Mouse (Mus musculus): ENCODE data around the gene Mucl3. TPM values are rescaled to one million over a fixed set of nuclear protein-coding genes. Genes with fewer than 3 reads are reported as not detected.

The Mucl3 gene
- total RNA-seq, 2 experiments from 2014 or later = not detected

Other genes with a start within 250 kb of the Mucl3 start
- 76.1 and 91.9 TPM in 2 replicates for gene H2-Q6, start 218.8 kb downstream of the Mucl3 start, total RNA-seq (2014; fragmentation: Nextera tagmentation)
- gene H2-Q6, start 218.8 kb downstream of the Mucl3 start, total RNA-seq (2017) = 52.5 and 77.9 TPM in 2 replicates
- 135 and 179 TPM in 2 replicates for gene H2-Q7, start 204.5 kb downstream of the Mucl3 start, total RNA-seq (2014; fragmentation: Nextera tagmentation)
- 47.7 and 71.0 TPM in 2 replicates for gene H2-Q7, start 204.5 kb downstream of the Mucl3 start, total RNA-seq (2017)
- 0.98 and 2.2 TPM in 2 replicates for gene H2-Q10, start 173.6 kb downstream of the Mucl3 start, total RNA-seq (2014; fragmentation: Nextera tagmentation)
- 0.23 and 0.28 TPM in 2 replicates for gene H2-Q10, start 173.6 kb downstream of the Mucl3 start, total RNA-seq (2017)
- gene Pou5f1, start 137.7 kb downstream of the Mucl3 start, total RNA-seq (2014; fragmentation: Nextera tagmentation) = 0.50 TPM in 1 of 2 replicates, not detected in the other
- 0.38 TPM in 1 of 2 replicates, not detected in the other for gene Pou5f1, start 137.7 kb downstream of the Mucl3 start, total RNA-seq (2017)
- gene Tcf19, start 126.9 kb downstream of the Mucl3 start, total RNA-seq (2014; fragmentation: Nextera tagmentation) = 18.8 and 27.5 TPM in 2 replicates
- gene Tcf19, start 126.9 kb downstream of the Mucl3 start, total RNA-seq (2017) = 4.7 and 8.1 TPM in 2 replicates
- 9.3 and 24.6 TPM in 2 replicates for gene Cchcr1, start 126.6 kb downstream of the Mucl3 start, total RNA-seq (2014; fragmentation: Nextera tagmentation)
- 11.6 and 13.3 TPM in 2 replicates for gene Cchcr1, start 126.6 kb downstream of the Mucl3 start, total RNA-seq (2017)
- gene Psors1c2, start 110.5 kb downstream of the Mucl3 start, total RNA-seq (2014; fragmentation: Nextera tagmentation) = not detected in 2 replicates
- not detected in 2 replicates for gene Psors1c2, start 110.5 kb downstream of the Mucl3 start, total RNA-seq (2017)
- gene Cdsn, start 91.6 kb downstream of the Mucl3 start, total RNA-seq (2014; fragmentation: Nextera tagmentation) = not detected in 2 replicates
- gene Cdsn, start 91.6 kb downstream of the Mucl3 start, total RNA-seq (2017) = not detected in 2 replicates
- not detected in 2 replicates for gene 2300002M23Rik, start 76.2 kb downstream of the Mucl3 start, total RNA-seq (2014; fragmentation: Nextera tagmentation)
- gene 2300002M23Rik, start 76.2 kb downstream of the Mucl3 start, total RNA-seq (2017) = not detected in 2 replicates
- not detected in 2 replicates for gene Sfta2, start 42.1 kb downstream of the Mucl3 start, total RNA-seq (2014; fragmentation: Nextera tagmentation)
- not detected in 2 replicates for gene Sfta2, start 42.1 kb downstream of the Mucl3 start, total RNA-seq (2017)
- not detected in 2 replicates for gene Gm9573, start 17.1 kb downstream of the Mucl3 start, total RNA-seq (2014; fragmentation: Nextera tagmentation)
- not detected in 2 replicates for gene Gm9573, start 17.1 kb downstream of the Mucl3 start, total RNA-seq (2017)
- 32.5 and 44.2 TPM in 2 replicates for gene Vars2, start 23.9 kb upstream of the Mucl3 start, total RNA-seq (2014; fragmentation: Nextera tagmentation)
- 8.3 and 19.1 TPM in 2 replicates for gene Vars2, start 23.9 kb upstream of the Mucl3 start, total RNA-seq (2017)
- 30.3 and 52.4 TPM in 2 replicates for gene Gtf2h4, start 30.0 kb upstream of the Mucl3 start, total RNA-seq (2014; fragmentation: Nextera tagmentation)
- gene Gtf2h4, start 30.0 kb upstream of the Mucl3 start, total RNA-seq (2017) = 35.0 and 40.6 TPM in 2 replicates
- gene Ddr1, start 60.9 kb upstream of the Mucl3 start, total RNA-seq (2014; fragmentation: Nextera tagmentation) = not detected in 2 replicates
- gene Ddr1, start 60.9 kb upstream of the Mucl3 start, total RNA-seq (2017) = not detected in 2 replicates
- 9.4 and 18.1 TPM in 2 replicates for gene Ier3, start 178.0 kb upstream of the Mucl3 start, total RNA-seq (2014; fragmentation: Nextera tagmentation)
- gene Ier3, start 178.0 kb upstream of the Mucl3 start, total RNA-seq (2017) = 16.1 and 18.2 TPM in 2 replicates
- 68.3 and 99.7 TPM in 2 replicates for gene Flot1, start 179.5 kb upstream of the Mucl3 start, total RNA-seq (2014; fragmentation: Nextera tagmentation)
- gene Flot1, start 179.5 kb upstream of the Mucl3 start, total RNA-seq (2017) = 73.0 and 82.4 TPM in 2 replicates
- gene Tubb5, start 194.6 kb upstream of the Mucl3 start, total RNA-seq (2014; fragmentation: Nextera tagmentation) = 823 and 947 TPM in 2 replicates
- gene Tubb5, start 194.6 kb upstream of the Mucl3 start, total RNA-seq (2017) = 678 and 844 TPM in 2 replicates
- gene Mdc1, start 197.8 kb upstream of the Mucl3 start, total RNA-seq (2014; fragmentation: Nextera tagmentation) = 71.8 and 74.8 TPM in 2 replicates
- 18.4 and 19.8 TPM in 2 replicates for gene Mdc1, start 197.8 kb upstream of the Mucl3 start, total RNA-seq (2017)
- 27.0 and 32.4 TPM in 2 replicates for gene Nrm, start 217.6 kb upstream of the Mucl3 start, total RNA-seq (2014; fragmentation: Nextera tagmentation)
- gene Nrm, start 217.6 kb upstream of the Mucl3 start, total RNA-seq (2017) = 15.0 and 26.4 TPM in 2 replicates
- gene Ppp1r18, start 221.9 kb upstream of the Mucl3 start, total RNA-seq (2014; fragmentation: Nextera tagmentation) = 11.9 and 13.3 TPM in 2 replicates
- 1.0 and 2.3 TPM in 2 replicates for gene Ppp1r18, start 221.9 kb upstream of the Mucl3 start, total RNA-seq (2017)
- 132 and 133 TPM in 2 replicates for gene Dhx16, start 236.1 kb upstream of the Mucl3 start, total RNA-seq (2014; fragmentation: Nextera tagmentation)
- gene Dhx16, start 236.1 kb upstream of the Mucl3 start, total RNA-seq (2017) = 51.3 and 68.8 TPM in 2 replicates